Mouse (Mus musculus): ENCODE measurements around the gene 1700001F09Rik. TPM values are rescaled to one million over a fixed set of nuclear protein-coding genes. Genes with fewer than 3 reads are reported as not detected.

1700001F09Rik gene
- polyA plus RNA-seq (2015; fragmentation: Nextera tagmentation; extraction: Ambion mirVana) = not detected in 2 replicates

GRCm38 (mm10) chr14:43347711-43348110 is at the start of gene 1700001F09Rik:
Gene 1700001F09Rik, minus strand, starts transcription at chr14:43347811.

DNA sequence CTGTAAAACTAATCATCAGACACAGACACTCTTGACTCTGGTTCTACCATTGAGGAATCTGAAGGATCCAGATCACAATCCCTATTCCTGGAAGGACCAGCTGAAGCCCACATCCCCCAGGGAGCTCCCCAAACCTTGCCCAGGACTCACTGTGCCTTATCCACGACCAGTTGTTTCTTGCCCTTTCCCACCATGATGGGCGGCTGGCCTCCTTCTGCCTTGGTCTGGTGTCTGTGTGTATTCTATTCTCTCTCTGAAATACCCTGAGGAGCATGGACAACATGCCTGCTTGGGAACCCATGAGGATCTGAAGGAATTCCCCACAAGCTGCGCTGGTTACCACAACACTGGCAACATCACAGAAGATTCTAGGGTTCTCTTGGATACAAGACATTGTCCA is 54.1 kb downstream of the 1700001F09Rik start, which contains the start of gene Gm8127:
Gm8127 (minus strand) TSS at position 330 of the 400 bp plus-strand sequence.

Other genes starting within 250 kb of the 1700001F09Rik start
- not detected in 2 replicates for gene Gm8104, start 247.2 kb downstream of the 1700001F09Rik start, polyA plus RNA-seq (2015; fragmentation: Nextera tagmentation; extraction: Ambion mirVana)
- not detected in 2 replicates for gene Gm7233, start 167.9 kb downstream of the 1700001F09Rik start, polyA plus RNA-seq (2015; fragmentation: Nextera tagmentation; extraction: Ambion mirVana)
- gene Gm8122, start 112.5 kb downstream of the 1700001F09Rik start, polyA plus RNA-seq (2015; fragmentation: Nextera tagmentation; extraction: Ambion mirVana) = not detected in 2 replicates
- not detected in 2 replicates for gene Gm8126, start 89.2 kb downstream of the 1700001F09Rik start, polyA plus RNA-seq (2015; fragmentation: Nextera tagmentation; extraction: Ambion mirVana)
- gene Gm9732, start 72.8 kb downstream of the 1700001F09Rik start, polyA plus RNA-seq (2015; fragmentation: Nextera tagmentation; extraction: Ambion mirVana) = not detected in 2 replicates
- not detected in 2 replicates for gene Gm8127, start 54.0 kb downstream of the 1700001F09Rik start, polyA plus RNA-seq (2015; fragmentation: Nextera tagmentation; extraction: Ambion mirVana)
- not detected in 2 replicates for gene Gm8138, start 68.5 kb upstream of the 1700001F09Rik start, polyA plus RNA-seq (2015; fragmentation: Nextera tagmentation; extraction: Ambion mirVana)
- not detected in 2 replicates for gene Gm5799, start 195.8 kb upstream of the 1700001F09Rik start, polyA plus RNA-seq (2015; fragmentation: Nextera tagmentation; extraction: Ambion mirVana)
- gene Gm17654, start 231.3 kb upstream of the 1700001F09Rik start, polyA plus RNA-seq (2015; fragmentation: Nextera tagmentation; extraction: Ambion mirVana) = not detected in 2 replicates

All from urinary bladder, postnatal 0 days (tissue).